23 mouse cellular contexts compared by ENCODE assay signal in the genomic region with DNA sequence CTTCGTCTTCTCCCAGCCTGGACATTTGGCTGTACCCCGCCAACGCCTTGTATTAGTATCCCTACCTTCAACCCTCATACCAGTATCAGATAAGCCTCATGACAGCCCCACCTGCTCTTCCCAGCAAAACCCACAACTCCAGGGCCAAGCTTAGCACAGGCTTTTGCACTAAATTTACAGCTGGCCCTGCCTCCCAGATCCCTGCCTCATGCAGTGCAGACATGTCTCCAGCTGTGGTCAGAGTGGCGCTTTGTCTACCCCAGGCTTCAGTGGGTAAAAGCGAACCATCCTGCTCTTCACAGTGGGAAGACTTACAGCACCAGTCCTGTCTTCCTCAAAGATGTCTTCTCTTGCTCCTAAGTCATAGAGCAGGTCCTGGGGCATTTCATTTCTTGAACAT.
"Had no signal": no experiment of that assay in that cellular context is flagged by ENCODE, and none has a peak within 500 bp of the region (broad histone marks: within the 10 kb centered on the region; RNA-seq: fewer than 3 reads in every experiment).

No protein-coding gene starts in this region.

- H3K27me3 ChIP-seq: hindbrain, embryonic 13.5 days; hindbrain, embryonic 15.5 days; kidney, embryonic 15.5 days; limb, embryonic 13.5 days; limb, embryonic 15.5 days; liver, embryonic 12.5 days had no signal

- DNase-seq: forebrain, postnatal 0 days; gastrocnemius, postnatal 14 days; gastrocnemius, postnatal 36 days; heart, adult 18-20 months; heart, postnatal 36 days; kidney, adult 11 months; kidney, adult 2 months; kidney, adult 9 months; kidney, postnatal 14 days; kidney, postnatal 36 days; layer of hippocampus, adult 9-11 months; layer of hippocampus, postnatal 36 days; left cerebral cortex, postnatal 4 days had no signal

- H3K4me2 ChIP-seq: hindbrain, embryonic 13.5 days; hindbrain, embryonic 15.5 days; kidney, embryonic 15.5 days; limb, embryonic 13.5 days; limb, embryonic 15.5 days; liver, embryonic 12.5 days had no signal

- H3K4me1 ChIP-seq: hindbrain, embryonic 13.5 days; hindbrain, embryonic 15.5 days; kidney, embryonic 15.5 days; limb, embryonic 13.5 days; limb, embryonic 15.5 days; liver, embryonic 12.5 days had no signal

- H3K27ac ChIP-seq: hindbrain, embryonic 13.5 days; hindbrain, embryonic 15.5 days; hindbrain, postnatal 0 days; kidney, embryonic 15.5 days; kidney, postnatal 0 days; limb, embryonic 13.5 days; limb, embryonic 15.5 days; liver, embryonic 12.5 days; liver, embryonic 14.5 days had no signal

- H3K9ac ChIP-seq: forebrain, postnatal 0 days; hindbrain, embryonic 13.5 days; hindbrain, embryonic 15.5 days; kidney, embryonic 15.5 days; limb, embryonic 13.5 days; limb, embryonic 15.5 days; liver, embryonic 12.5 days; liver, embryonic 14.5 days had no signal

- ATAC-seq: forebrain, postnatal 0 days; hindbrain, postnatal 0 days; intestine, embryonic 16.5 days; liver, embryonic 12.5 days had no signal

- H3K9me3 ChIP-seq: hindbrain, embryonic 13.5 days; hindbrain, embryonic 15.5 days; kidney, embryonic 15.5 days; limb, embryonic 15.5 days; liver, embryonic 12.5 days had no signal

- H3K4me3 ChIP-seq: hindbrain, embryonic 13.5 days; hindbrain, embryonic 15.5 days; kidney, embryonic 15.5 days; limb, embryonic 13.5 days; limb, embryonic 15.5 days; liver, embryonic 12.5 days had no signal
